Mouse (Mus musculus) urinary bladder, postnatal 25 days (tissue): ENCODE results near the gene Gm42791.

Source experiments
- DNase-seq: peaks from one replicate; pipeline ENCODE4 v3.0.0; 2022; ENCODE audit warnings: low spot score

The Gm42791 gene

DNA sequence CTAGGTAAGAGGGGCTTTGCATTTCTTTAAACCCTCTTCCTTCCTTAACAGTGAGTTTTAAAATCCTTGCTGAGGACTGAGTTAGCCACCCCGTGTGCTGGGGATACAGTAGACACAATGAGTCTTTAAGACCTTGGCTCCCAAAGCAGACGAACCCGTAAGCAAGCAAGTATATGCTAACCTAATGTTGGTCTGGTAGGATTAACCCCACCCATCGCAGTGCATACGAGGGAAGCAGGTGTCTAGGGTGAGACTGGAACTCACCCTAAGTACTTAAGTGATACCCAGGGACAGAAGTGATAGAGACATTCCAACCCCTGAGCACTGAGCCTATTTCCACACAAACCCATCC is 12.3 kb upstream of the Gm42791 start:
- DNase-seq: no peak

DNA sequence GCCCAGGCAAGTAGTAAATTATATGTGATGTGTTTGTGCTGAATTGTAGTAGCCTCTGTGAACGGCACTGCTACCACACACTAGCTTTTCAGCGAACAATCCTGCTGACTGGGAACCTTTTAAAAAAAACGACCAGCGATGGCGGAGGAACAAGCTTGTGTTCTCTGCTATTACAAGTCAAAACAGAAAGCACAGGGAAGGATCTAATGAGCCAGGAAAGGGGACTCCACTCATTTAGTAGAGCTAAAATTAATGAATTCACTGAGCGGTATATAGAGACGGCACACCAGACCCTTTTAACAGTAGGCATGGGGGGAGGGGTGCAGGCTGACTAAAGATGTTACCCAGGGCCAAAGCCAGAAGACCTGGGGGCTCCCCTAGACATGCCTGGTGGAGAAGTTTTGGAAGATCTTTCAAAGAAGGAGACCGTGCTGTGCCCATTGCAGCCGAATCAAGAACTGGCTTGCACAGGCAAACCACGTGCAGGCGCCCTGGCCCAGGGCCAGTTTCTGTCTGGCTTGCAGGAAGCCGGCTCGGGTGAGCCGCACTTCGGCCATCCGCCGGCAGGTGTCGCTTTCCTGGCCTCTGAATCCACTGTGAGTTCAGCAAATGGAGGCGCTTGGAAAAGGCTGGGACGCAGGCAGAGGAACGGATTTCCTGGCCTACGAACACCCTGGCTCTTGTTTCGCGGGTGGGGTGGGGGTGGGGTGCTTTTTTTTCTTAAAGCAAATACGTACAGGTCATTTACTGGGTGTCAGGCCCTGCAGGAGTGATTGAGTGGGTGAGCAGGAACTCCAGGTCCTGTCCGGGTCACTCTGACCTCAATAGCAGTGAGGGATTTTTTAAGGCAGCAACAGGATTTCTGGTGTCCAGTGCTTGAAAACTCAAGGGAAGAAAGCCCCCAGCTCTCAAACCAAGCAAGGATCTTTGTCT is 11.7 kb upstream of the Gm42791 start:
- peak; percentile 100 for DNase-seq

DNA sequence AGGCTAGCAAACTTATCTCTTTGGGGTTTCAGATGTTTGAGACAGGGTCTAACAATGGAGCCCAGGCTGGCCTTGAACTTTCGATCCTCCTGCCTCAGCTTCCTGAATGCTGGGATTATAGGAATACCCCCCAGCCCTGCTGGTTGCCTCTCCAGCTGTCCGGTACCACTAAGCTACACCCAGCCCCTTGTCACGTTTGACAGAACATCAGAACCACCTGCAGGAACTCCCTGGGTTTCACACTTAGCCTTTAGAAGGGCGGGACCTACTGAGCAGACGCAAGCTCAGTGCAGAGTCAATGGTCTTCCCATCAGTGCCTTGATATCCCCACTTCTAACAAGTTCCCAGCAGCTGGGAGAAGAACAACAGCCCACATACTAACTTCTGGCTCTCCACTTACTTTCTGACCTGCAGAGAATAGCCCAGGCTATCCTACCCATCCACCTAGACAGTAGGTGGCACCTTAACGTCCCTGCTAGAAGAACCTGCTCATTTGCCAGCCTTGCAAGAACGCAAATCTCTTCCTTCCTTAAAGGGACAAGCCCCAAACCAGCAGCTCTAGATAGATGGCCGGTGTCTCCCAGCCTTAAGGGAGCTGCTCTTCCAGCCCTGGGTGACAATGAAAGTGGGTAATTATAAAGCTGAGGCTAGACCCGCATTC is 10.9 kb upstream of the Gm42791 start:
- no peak for DNase-seq

DNA sequence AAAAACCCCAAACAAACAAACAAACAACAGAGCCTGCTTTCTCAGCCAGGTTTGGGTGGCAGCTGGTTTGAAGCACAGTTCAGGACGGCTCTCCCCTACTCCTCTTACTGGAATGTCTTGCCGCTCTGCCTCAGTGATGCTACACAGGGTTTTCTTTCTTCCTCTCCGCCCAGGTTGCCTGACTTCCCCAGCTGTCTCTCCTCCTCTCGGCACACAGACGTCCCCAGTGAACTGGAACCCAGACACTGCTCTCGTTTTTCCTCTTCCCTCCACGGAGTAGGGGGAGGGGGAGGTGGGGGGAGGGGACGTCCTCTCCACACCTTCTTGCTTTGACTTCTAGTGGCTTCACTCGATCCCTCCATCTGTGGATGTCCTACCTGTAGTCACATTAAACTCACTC is 10.1 kb upstream of the Gm42791 start:
- DNase-seq: no peak

DNA sequence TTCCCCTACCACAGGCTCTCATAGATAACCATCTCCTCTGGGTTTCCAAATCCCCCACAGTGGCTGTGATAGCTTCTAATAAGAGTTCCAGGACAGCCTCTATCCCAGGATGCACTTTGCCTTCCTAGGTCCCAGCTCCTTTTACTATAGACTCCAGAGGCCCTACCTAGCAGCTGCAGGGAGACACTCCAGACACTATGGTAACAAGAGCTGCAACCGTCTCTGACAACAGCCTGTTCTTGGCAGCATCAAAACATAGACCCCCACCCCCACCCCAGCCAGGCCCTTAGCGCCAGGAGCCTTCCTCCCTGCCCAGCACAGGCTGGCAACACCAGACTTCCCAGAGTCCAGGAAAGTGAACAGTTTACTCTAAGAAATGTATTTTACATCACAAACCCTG is 8.2 kb upstream of the Gm42791 start:
- DNase-seq: no peak

DNA sequence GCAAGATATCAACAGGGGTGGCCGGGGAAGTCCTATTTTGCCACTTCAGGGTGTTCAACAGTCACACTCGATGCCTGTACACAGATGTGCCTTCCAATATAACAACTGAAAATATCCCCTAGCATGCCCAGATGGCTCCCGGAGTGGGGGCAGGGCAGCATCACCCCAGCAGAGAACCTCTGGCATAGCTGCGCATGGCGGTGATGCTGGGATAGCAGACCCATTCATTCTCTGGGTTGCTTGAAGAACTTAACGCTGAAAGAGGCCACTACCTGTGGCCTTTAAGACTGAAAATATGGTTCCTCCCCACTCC is 7.8 kb upstream of the Gm42791 start:
- no peak for DNase-seq

DNA sequence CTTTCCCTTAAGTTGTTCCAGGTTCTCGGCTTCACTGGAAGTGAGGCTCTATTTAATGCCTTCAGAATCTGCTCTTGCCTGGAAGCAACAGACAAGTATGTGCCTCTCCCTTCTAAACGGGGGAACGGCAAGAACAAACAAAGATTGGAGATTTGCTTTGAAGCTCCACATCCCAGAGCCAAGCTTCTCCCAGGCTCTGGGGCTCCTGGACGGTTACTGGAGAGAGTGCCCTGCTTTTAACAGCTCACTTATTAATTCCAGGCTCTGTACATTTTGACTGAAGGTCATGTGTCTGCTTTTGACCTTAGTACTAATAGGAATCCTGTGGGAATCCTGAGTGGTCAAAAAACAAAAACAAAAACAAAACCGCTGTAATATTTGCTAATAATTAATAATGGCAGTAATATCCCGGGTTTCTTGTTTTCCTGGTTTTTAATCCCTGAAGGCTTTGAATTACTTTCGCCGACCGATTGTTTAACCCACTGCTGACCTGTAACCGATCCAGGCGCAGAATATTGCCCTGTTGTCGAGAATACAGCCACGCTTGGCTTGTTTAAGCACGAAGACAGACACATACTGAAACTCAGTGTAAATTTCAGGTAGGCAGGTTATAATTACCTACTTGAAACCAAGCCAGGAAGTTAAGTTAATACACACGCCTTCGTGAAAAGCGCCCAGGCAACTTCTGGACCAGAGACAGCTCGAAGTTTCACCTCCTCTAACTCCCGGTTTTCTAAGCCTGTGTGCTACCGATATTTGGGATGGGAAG is 7.3 kb upstream of the Gm42791 start:
- DNase-seq: no peak

DNA sequence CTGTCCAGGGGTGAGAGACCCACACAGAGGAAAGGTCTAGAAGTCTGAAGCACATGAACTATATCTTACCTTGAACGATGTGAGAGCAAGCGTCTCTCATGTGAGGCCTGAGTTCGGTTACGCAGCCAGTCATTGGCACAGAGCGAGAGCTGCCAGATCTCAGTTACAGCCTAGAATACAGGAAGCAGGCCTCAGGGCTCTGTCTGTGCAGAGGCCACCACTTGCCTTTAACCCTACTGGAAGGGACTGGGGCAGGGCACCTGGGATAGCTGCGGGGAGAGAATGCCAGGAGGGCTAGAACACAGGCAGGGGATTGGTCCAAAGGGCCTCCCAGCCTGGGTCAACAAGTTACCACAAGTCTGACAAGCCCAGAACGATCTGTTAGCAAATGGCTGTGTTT is 4.9 kb upstream of the Gm42791 start:
- DNase-seq: no peak

DNA sequence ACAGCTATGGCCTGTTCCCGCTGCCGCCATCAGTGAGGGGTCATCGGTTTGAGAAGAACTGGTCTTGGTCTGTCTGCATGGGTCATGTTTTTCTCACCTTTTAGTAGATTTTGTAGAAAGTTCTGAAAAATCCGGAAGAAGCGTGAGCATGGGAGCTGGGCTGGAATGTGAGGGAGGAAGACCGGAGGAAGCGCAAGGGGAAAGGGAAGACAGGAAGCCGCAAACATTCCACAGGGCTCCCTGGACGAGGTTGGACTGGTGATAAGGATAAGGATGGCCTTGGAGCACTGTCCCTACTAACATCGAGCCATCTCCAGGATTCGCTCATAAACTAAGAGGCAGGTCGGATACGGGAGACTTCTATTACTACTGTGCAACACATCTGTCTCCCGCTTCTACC is 3.6 kb upstream of the Gm42791 start:
- no peak for DNase-seq

DNA sequence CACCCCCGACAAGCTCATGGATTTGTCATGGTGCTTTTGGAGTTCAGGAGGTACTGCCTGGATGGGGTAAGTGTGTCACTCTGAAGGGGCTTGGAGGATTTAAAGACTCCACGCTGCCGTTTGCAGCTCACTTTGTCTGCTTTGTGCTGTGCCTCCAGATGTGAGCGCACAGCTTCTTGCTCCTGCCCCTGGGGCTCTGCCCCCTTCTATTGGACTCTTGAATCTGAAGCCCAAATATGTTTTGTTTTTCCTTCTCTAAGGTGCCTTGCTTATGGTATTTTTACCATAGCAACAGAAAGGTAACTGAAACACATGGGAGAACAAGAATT is 1.7 kb upstream of the Gm42791 start:
- DNase-seq: no peak

DNA sequence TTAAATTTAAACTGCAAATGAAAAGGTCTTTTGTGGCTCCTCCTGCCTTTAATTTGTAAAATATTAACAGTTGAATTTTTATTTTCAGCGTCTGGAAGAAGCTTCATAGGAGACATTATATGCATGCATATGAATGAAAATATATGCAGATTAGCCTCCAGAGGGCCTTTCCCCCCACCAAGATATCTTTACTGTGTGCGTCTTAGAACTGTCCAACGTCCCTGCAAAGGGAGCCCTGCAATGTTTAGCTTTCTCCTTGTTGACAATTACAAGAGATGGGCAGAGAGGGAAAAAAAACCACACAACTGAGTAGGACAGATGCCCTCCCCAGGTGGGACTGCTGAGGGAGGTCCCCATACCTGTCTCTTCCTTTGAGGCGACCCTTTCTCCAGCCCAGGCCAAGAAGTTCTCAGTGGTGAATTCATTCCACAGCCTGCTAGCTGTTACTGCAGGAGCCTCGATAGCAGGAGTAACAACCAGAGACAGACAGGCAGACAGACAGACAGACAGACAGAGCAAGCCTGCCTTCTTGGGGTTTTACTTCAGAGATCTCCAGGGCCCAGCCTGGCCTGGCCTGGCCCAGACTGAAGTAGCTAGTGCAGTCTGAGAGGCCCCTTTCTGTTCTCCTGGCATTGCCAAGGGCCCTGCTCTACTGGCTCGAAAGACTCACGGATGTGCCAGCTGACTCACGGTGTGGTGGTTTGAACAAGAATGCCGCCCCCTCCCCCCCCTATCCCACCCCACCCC is 1.2 kb upstream of the Gm42791 start:
- DNase-seq: no peak

DNA sequence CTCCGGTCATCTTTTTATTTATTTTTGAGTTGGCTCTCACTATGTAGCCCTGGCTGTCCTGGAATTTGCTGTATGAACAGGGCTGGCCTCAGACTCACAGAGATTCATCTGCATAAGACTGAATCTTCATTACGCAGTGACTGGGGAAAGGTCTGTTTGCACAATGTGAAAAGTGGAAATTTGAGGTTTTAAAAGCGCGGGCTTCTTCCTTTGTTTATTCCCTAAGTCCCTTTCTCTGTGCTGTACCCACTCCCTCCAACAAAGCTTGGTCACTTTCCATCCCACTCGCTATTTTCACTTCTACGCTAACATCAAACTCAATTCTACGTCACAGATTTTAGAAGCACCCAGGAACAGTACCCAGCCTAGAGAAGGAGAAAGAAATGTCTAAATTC is 639 bp downstream of the Gm42791 start:
- no peak for DNase-seq

DNA sequence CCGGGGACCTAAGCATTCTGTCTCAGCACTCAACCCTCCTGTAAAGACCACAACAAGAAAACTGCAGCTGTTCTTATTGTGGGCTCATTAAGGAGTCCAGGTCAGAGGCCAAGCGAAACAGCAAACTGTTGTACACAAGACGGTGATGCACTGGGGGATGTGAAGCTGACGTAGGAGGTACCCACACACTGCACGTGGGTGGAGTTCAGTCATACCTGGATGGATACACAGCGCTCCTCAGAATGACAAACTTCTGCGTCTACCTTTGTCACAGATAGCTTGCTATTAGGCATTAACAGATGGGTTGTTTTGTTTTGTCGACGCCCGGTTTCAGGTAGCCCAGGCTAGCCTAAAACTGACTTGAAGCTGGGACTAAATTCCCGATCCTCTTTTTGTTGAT is 2.3 kb downstream of the Gm42791 start:
- no peak for DNase-seq

DNA sequence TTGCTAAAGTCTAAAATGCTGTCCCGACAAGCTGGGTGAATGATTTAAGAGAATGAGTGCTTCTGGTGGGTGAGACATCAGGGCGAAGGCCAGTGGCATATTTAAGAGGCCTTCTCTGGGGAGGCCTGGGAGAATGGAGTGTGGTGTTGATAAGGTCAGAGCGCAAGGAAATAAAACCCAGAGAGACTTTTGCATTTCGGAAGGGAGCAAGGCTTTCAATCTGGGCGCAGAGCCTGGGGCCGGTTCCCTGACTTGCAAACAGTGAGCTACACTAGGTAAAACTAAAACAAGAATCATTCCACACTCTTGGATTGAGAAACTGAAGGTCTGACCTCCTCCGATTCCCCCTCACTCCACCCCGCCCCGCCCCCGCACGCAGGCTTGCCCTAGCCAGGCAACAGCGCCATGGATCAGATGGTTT is 4.0 kb downstream of the Gm42791 start:
- DNase-seq: no peak

DNA sequence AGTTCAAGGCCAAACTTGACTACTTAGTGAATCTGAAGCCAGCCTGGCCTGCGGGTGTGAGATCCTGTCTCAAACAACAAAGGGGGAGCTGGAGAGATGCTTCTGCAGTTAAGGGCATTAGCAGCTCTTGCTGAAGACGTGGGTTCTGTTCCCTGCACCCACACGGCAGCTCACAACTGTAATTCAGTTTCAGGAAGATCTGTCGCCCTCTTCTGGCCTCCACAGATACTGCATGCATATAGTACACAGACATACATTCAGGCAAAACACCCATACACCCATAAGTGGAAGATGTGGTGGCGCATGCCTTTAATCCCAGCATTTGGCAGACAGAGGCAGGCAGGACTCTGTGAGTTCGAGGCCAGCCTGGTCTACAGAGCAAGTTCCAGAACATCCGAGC is 5.5 kb downstream of the Gm42791 start:
- no peak for DNase-seq

DNA sequence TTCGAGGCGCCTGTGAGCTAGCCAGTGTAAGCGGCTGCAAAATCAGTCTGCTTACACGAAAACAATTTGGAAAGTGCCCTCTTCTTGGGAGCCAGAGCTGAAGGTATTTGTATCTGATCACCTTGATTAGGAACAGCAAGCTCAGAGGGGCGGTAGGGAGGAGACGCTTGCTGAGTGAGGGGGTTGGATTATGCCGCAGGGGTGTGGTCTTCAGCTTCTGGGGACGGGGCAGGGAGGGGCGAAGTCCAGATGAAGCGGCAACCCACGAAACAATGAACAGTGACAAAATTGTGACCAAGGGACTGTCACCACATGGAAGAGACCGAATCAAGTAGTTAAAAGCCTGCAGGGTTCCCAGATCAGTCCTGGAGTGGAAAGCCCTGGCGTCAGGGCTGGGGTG is 10.0 kb downstream of the Gm42791 start:
- DNase-seq: no peak

DNA sequence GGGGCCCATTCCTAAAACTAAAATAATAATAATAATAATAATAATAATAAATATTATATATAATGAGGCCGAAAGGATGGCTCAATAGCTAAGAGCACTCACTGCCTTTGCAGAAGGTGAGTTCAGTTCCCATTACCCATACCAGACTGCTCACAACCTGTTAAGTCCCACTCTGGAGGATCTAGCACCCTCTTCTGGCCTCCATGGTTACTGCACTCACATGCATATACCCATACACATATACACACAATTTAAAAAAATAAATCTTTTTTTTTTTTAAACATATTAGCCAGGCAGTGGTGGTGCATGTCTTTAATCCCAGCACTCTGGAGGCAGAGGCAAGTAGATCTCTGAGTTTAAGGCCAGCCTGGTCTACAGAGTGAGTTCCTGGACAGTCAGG is 11.3 kb downstream of the Gm42791 start:
- no peak for DNase-seq

DNA sequence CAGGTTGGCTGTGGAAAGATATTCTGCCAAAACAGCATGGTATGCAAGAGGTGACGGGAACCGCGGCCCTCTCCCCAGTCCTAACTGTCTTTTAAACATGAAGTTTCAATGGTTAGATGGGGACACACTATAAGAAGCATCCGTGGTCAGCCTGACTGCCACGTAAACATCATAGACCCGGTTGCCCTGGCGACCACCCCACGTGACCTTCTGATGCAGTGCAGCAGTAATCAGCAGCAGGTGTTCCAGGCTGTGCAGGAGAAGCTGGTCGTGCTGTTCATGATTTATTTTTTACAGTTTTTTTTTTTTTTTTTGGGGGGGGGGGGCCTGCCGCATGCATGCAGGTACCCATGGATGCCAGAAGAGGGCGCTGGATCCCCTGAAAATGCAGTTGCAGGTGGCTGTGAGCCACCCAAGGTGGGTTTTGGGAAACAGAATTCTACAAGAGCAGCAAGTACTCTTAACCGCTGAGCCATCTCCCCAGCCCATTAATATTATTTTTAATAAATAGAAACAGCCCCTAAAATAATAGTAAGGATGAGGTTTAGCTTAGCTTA is 11.8 kb downstream of the Gm42791 start:
- DNase-seq: no peak

DNA sequence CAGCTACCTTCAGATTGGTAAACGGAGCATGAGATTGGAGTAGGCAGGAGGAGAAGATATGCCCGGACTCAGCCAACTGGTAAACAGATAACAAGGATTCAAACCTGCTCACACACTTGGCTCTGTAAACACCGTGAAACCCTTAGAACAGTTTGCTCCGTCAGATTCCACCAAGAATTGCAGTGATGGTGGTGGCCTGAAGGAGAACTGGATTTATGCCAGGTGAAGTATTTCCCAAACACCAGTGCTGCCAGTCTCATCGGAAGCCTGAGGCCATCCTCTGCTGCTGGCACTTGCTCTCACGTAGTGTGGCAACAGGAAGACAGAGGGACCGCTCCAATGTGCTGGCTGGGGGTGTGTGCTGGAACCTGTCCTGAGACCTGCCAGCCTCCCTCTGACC is 12.6 kb downstream of the Gm42791 start:
- DNase-seq: no peak

DNA sequence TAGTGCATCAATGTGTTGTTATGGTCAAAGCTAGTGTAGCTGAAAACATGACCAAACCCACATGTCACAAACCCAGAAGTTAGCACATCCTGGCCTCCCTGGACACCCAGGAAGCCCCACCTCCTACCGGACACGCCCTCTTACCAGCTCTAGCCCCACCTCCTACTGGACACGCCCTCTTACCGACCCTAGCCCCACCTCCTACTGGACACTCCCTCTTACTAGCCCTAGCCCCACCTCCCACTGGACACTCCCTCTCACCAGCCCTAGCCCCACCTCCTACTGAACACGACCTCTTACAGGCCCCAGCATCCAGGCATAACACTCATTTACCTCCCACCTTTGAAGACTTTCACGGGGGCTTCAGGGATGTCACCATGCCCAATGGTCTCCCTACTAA is 14.3 kb downstream of the Gm42791 start:
- no peak for DNase-seq

DNA sequence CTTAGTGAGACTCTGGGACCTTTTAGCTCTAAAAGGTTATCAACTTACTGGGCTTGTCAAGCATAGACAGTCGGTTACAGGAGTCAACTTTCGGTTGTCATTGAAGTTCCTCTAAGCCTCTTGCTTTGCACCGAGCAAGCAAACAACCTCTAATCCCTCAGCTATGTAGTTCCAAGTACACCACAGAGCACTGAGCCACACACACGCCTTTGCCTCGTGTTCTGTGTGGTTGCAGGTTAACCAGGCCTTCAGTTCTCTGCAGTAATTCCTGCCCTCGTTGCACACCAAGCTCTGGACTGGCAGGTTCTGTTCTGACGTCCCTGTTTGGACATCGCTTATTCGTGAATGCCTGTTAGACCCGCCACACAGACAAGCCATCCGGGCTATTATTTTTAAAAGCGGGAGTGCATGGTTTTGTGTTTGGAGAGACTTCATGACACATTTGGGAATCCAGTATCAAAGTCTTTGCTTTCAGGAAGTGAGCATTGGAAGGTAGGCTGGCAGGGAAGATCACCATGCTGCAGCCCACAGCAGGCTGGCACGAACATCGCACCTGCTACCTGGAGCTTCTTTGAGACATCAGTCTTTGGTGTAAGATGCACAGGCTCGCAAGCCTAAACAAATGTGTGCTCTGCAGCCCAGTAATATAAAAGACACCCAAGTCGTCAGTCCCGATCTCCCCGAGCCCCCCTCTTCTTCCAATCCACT is 16.3 kb downstream of the Gm42791 start:
- no peak for DNase-seq
